Mouse (Mus musculus) heart, adult 2 months (tissue): ENCODE results near the gene Inpp5d.

Source experiments
- CTCF ChIP-seq: fragments of 200-600 bp; IDR thresholded peaks from 2 replicates; pipeline ENCODE4 v1.8.1; 2022; ENCODE audit warnings: antibody characterized with exemption, mild to moderate bottlenecking, moderate library complexity
- EP300 ChIP-seq: fragments of 200-500 bp; IDR thresholded peaks from 2 replicates; pipeline ENCODE4 v1.6.1; 2011; ENCODE audit warnings: low read depth, low read length, control low read depth; ENCODE audit not compliant: insufficient read depth

GRCm38 (mm10) chr1:87651436-87651835 is 31.3 kb downstream of the Inpp5d start:
- TF ChIP-seq CTCF: no peak
- no peak for TF ChIP-seq EP300
